10 mouse cellular contexts compared by ENCODE assay signal in genomic region chr1:130299641-130300040, GRCm38 (mm10).
A peak's percentile ranks its signal among the peaks of the same experiment; 100 is the strongest.
DNase-seq lines count a peak whose midpoint lies in the region; ATAC-seq and TF ChIP-seq lines count a peak whose summit lies in the region.
"Had no signal": no experiment of that assay in that cellular context is flagged by ENCODE, and none has a peak within 500 bp of the region (broad histone marks: within the 10 kb centered on the region; RNA-seq: fewer than 3 reads in every experiment).

No protein-coding gene starts in this region.

- ATAC-seq in kidney, embryonic 16.5 days (ENCODE audit: low FRiP score, low TSS enrichment): no peak
- no peak for ATAC-seq in forebrain, embryonic 14.5 days
- no peak for ATAC-seq in limb, embryonic 14.5 days (ENCODE audit: low FRiP score, low read depth)
- ATAC-seq in neural tube, embryonic 14.5 days (ENCODE audit: low read depth): no peak
- no peak for ATAC-seq in frontal cortex, adult (ENCODE audit: low TSS enrichment)

- no peak for DNase-seq in kidney, adult 18-20 months
- DNase-seq in forebrain, embryonic 14.5 days (ENCODE audit: low spot score): no peak
- DNase-seq in limb, embryonic 14.5 days (ENCODE audit: low spot score): no peak
- no peak for DNase-seq in cerebellum, adult 11-12 months
- DNase-seq in gastrocnemius, adult 2 months: no peak
- DNase-seq: kidney, postnatal 36 days; thymus, adult 2 months had no signal

- peak overlapping the region; percentile 28 for H3K4me3 ChIP-seq in kidney, embryonic 16.5 days (ENCODE audit: low read length)
- H3K4me3 ChIP-seq in forebrain, embryonic 14.5 days (ENCODE audit: low read depth, low read length): no peak overlapping the region
- peak overlapping the region; percentile 22; the same call in 1 of the 2 replicates for H3K4me3 ChIP-seq in limb, embryonic 14.5 days (replicated peaks; ENCODE audit: low read length)
- H3K4me3 ChIP-seq in neural tube, embryonic 14.5 days (ENCODE audit: low read depth, low read length): no peak overlapping the region
- no peak overlapping the region for H3K4me3 ChIP-seq in gastrocnemius, adult 2 months

- H3K4me2 ChIP-seq in kidney, embryonic 16.5 days (replicated peaks; ENCODE audit: low read depth, low read length): peak overlapping the region; percentile 53
- peak overlapping the region; percentile 43 for H3K4me2 ChIP-seq in forebrain, embryonic 14.5 days (ENCODE audit: low read length)
- H3K4me2 ChIP-seq in limb, embryonic 14.5 days (replicated peaks; ENCODE audit: low read depth, low read length, severe bottlenecking): peak overlapping the region; percentile 45
- peak overlapping the region; percentile 36; the same call in 1 of the 2 replicates for H3K4me2 ChIP-seq in neural tube, embryonic 14.5 days (ENCODE audit: low read depth, low read length)

- no peak overlapping the region; the same call in 1 of the 2 replicates for H3K27ac ChIP-seq in kidney, embryonic 16.5 days (ENCODE audit: low read length)
- no peak overlapping the region for H3K27ac ChIP-seq in forebrain, embryonic 14.5 days (ENCODE audit: low read depth, low read length)
- H3K27ac ChIP-seq in limb, embryonic 14.5 days (replicated peaks; ENCODE audit: low read depth, low read length): no peak overlapping the region
- no peak overlapping the region for H3K27ac ChIP-seq in neural tube, embryonic 14.5 days (ENCODE audit: low read depth, low read length)
- H3K27ac ChIP-seq in gastrocnemius, adult 2 months: no peak overlapping the region

- intact Hi-C loops in gastrocnemius, adult 2 months (cut with DNase I): no loop called here

- 27% methylated on average over 4 of the region's 4 CpGs for WGBS in kidney, embryonic 16.5 days
- 14% methylated on average over 4 of the region's 4 CpGs for WGBS in forebrain, embryonic 14.5 days
- 21% methylated on average over 4 of the region's 4 CpGs for WGBS in limb, embryonic 14.5 days
- WGBS in neural tube, embryonic 14.5 days: 9% methylated on average over 4 of the region's 4 CpGs

- peaks cover 8% of the 10 kb centered on the region; the same call in 1 of the 2 replicates for H3K4me1 ChIP-seq in kidney, embryonic 16.5 days (ENCODE audit: insufficient read depth, low read length)
- H3K4me1 ChIP-seq in forebrain, embryonic 14.5 days (ENCODE audit: control insufficient read depth, insufficient read depth, low read length): peaks cover 7% of the 10 kb centered on the region; the same call in 1 of the 2 replicates
- peaks cover 13% of the 10 kb centered on the region for H3K4me1 ChIP-seq in limb, embryonic 14.5 days (ENCODE audit: control insufficient read depth, insufficient read depth, low read length)
- H3K4me1 ChIP-seq in neural tube, embryonic 14.5 days (ENCODE audit: control insufficient read depth, insufficient read depth, low read length): peaks cover 15% of the 10 kb centered on the region; the same call in 1 of the 2 replicates

- TF ChIP-seq CTCF in gastrocnemius, adult 2 months (IDR thresholded peaks at IDR 0.05): no peak

- H3K27me3 ChIP-seq in kidney, embryonic 16.5 days (ENCODE audit: insufficient read depth, low read length): no peaks in the 10 kb centered on the region
- no peaks in the 10 kb centered on the region for H3K27me3 ChIP-seq in forebrain, embryonic 14.5 days (replicated peaks; ENCODE audit: control insufficient read depth, insufficient read depth, low read length)
- no peaks in the 10 kb centered on the region for H3K27me3 ChIP-seq in limb, embryonic 14.5 days (ENCODE audit: control insufficient read depth, insufficient read depth, low read length)
- no peaks in the 10 kb centered on the region for H3K27me3 ChIP-seq in neural tube, embryonic 14.5 days (ENCODE audit: control insufficient read depth, insufficient read depth, low read length)

- H3K36me3 ChIP-seq in kidney, embryonic 16.5 days (ENCODE audit: insufficient read depth, low read length): no peaks in the 10 kb centered on the region
- no peaks in the 10 kb centered on the region for H3K36me3 ChIP-seq in forebrain, embryonic 14.5 days (ENCODE audit: control insufficient read depth, insufficient read depth, low read length)
- no peaks in the 10 kb centered on the region for H3K36me3 ChIP-seq in limb, embryonic 14.5 days (ENCODE audit: control insufficient read depth, insufficient read depth, low read length)
- H3K36me3 ChIP-seq in neural tube, embryonic 14.5 days (ENCODE audit: control insufficient read depth, insufficient read depth, low read length): no peaks in the 10 kb centered on the region

- TF ChIP-seq POLR2A in limb, embryonic 14.5 days (IDR thresholded peaks at IDR 0.05; ENCODE audit: borderline replicate concordance, extremely low read depth, insufficient read depth, insufficient read length): no peak

- H3K9ac ChIP-seq in kidney, embryonic 16.5 days (replicated peaks; ENCODE audit: low read length): peak overlapping the region; percentile 31; the same call in 1 of the 2 replicates
- no peak overlapping the region; the same call in 1 of the 2 replicates for H3K9ac ChIP-seq in forebrain, embryonic 14.5 days (ENCODE audit: low read length)
- no peak overlapping the region for H3K9ac ChIP-seq in limb, embryonic 14.5 days (ENCODE audit: low read depth, low read length, severe bottlenecking)
- no peak overlapping the region for H3K9ac ChIP-seq in neural tube, embryonic 14.5 days (replicated peaks; ENCODE audit: low read depth, low read length)

- no peaks in the 10 kb centered on the region for H3K9me3 ChIP-seq in kidney, embryonic 16.5 days (ENCODE audit: low read length)
- H3K9me3 ChIP-seq in forebrain, embryonic 14.5 days (replicated peaks; ENCODE audit: control insufficient read depth, low read length): no peaks in the 10 kb centered on the region
- no peaks in the 10 kb centered on the region for H3K9me3 ChIP-seq in limb, embryonic 14.5 days (ENCODE audit: control insufficient read depth, low read length)
- no peaks in the 10 kb centered on the region for H3K9me3 ChIP-seq in neural tube, embryonic 14.5 days (ENCODE audit: control insufficient read depth, low read length)

Comparison
In these comparisons a context has a peak if more than half of its experiments do, and no peak if none do; other contexts are left out.
1. H3K4me3 ChIP-seq: peak in kidney, embryonic 16.5 days (single experiment) and limb, embryonic 14.5 days (single experiment); none in forebrain, embryonic 14.5 days (single experiment), neural tube, embryonic 14.5 days (single experiment) and gastrocnemius, adult 2 months (single experiment).
2. Peak in every context shown above with its lines, with median percentiles within 50 percentile points of each other: H3K4me2 ChIP-seq.